Mouse (Mus musculus): ENCODE data around the gene Drd4.

Gene Drd4

GRCm38 (mm10) chr7:141335682-141336081, 43.9 kb downstream of the Drd4 start:
- DNase-seq = no peak

GRCm38 (mm10) chr7:141336296-141336695, 44.5 kb downstream of the Drd4 start:
- DNase-seq = no peak

GRCm38 (mm10) chr7:141337716-141338416, 46.1 kb downstream of the Drd4 start:
- no peak for DNase-seq

- peak in 1 of 2 experiments; percentile 36 for DNase-seq
These were observed 46.8 kb downstream of the Drd4 start, which contains the start of gene Eps8l2 for GRCm38 (mm10) chr7:141338576-141339131. Gene Eps8l2 (plus strand): TSS chr7:141338880.

- no peak for DNase-seq
These were observed 47.6 kb downstream of the Drd4 start for GRCm38 (mm10) chr7:141339215-141339920.

- no peak for DNase-seq
These were observed 48.2 kb downstream of the Drd4 start for GRCm38 (mm10) chr7:141340023-141340422.

- no peak for DNase-seq
These were observed 48.7 kb downstream of the Drd4 start for GRCm38 (mm10) chr7:141340476-141340875.

GRCm38 (mm10) chr7:141341689-141342226, 50.0 kb downstream of the Drd4 start:
- DNase-seq = no peak

GRCm38 (mm10) chr7:141343230-141343629, 51.4 kb downstream of the Drd4 start:
- DNase-seq = no peak

- no peak for DNase-seq
These were observed 51.9 kb downstream of the Drd4 start for GRCm38 (mm10) chr7:141343696-141344095.

GRCm38 (mm10) chr7:141344787-141345186, 53.0 kb downstream of the Drd4 start:
- DNase-seq = no peak
